Mouse (Mus musculus) erythroblast, embryonic 14.5 days (primary cell): ENCODE data around the gene Zbtb22.

Experiments
- GATA1 ChIP-seq: IDR thresholded peaks from 2 replicates; pipeline ENCODE4 v1.6.1; 2012; ENCODE audit warnings: low read length, inconsistent platforms, mixed read lengths
- TAL1 ChIP-seq: IDR thresholded peaks from 3 replicates; pipeline ENCODE4 v1.6.1; 2012; ENCODE audit warnings: low read length, inconsistent platforms, mixed read lengths

DNA sequence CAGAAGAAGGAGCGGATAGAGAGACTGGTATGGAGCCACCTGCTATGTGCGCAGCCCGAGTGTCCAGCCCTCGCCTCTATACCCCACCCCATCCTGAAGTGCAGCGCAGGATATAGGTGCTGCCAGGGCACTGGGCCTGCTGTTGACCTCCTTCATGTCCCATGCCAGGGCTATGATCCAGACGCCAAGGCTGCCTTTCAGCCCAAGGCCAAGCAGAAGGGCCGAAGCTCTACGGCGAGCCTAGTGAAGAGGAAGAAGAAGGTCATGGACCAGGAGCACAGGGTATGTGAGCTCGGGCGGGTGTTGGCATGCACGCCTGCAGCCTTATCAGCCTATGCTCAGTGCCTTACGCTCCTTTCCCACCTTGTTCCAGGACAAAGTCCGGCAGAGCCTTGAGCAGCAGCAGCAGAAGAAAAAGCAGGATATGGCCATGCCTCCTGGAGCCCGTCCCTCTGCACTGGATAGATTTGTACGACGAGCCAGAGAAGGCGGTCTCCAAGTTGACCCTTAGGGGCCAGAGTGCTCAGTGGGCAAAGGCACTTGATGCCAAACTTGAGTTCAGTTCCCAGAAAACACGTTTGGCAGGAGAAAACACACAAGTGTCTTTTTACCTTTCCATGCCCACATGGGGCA is 33.3 kb downstream of the Zbtb22 start:
- TF ChIP-seq TAL1 (no peak), GATA1 (no peak)
